Mouse (Mus musculus) megakaryocyte, embryonic 14.5 days (primary cell): ENCODE measurements around the gene Neurod2.

Source experiments
- FLI1 ChIP-seq: IDR thresholded peaks from 2 replicates; pipeline ENCODE4 v1.6.1; 2012; ENCODE audit warnings: low read length, inconsistent platforms, mixed read lengths
- GATA1 ChIP-seq: IDR thresholded peaks from 3 replicates; pipeline ENCODE4 v1.6.1; 2012; ENCODE audit warnings: mixed read lengths, low read length, inconsistent platforms, borderline replicate concordance

DNA sequence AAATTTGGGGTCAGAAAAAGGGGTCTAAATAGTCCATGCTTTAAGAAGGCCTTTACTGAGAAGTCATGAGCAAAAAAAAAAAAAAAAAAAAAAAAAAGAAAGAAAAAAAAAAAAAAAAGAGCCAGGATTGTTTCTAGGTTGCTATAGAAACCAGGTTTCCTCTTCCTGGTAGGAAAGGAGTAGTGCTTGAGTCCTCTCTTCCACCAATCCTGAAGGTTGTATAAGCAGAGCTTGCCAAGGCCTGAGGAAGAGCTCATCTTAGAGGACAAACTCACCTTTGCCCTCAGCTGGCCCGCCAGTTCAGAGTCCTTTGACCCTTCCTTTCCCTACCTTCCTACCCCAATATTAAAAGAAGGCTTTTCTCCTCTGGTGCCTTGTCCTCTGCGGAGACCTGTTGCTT, 44.1 kb downstream of the Neurod2 start:
- TF ChIP-seq GATA1 (no peak), FLI1 (no peak)
